Mouse (Mus musculus) effector memory CD4-positive, alpha-beta T cell, adult 5 months (primary cell): Measurements from ENCODE around the gene Prl7c1. TPM values are rescaled to one million over a fixed set of nuclear protein-coding genes. Genes with fewer than 3 reads are reported as not detected.

Experiments
- polyA plus RNA-seq: library from polyadenylated mRNA; unstranded; fragments of 100-300 nt; shearing (Covaris generic); gene quantifications from one replicate; pipeline ENCODE4 v1.2.1, GENCODE M21; 2017

Prl7c1 gene
- not detected for polyA plus RNA-seq

GRCm38 (mm10) chr13:27780704-27781103 lies at the start of gene Prl7c1:
Gene Prl7c1, minus strand, starts transcription at chr13:27780804.

DNA sequence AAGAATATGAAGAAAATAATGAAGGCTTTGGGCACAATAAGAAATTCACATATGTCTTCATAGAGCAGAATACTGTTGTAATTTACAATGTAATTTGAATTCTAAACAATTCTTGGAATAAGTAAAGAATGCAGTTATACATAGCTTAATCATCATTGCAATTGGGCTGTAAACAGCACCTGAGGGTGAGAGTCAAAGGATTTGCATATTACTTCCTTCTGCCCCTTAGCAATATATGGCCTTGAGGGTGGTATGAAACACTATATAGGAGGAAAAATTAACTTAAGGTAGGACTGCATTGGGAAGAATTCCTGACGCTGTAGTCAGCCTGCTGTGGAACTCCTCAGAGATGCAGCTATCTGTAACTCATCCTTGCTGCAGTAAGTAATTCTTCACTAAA lies 20.8 kb upstream of the Prl7c1 start, which contains the start of gene Prl2a1:
Prl2a1 (plus strand) TSS at position 301 of the 400 bp plus-strand sequence.

Other genes starting within 250 kb of the Prl7c1 start
- gene Prl8a9, start 216.2 kb downstream of the Prl7c1 start, polyA plus RNA-seq, result not detected
- 0.22 TPM for gene Prl8a1, start 198.6 kb downstream of the Prl7c1 start, polyA plus RNA-seq
- gene Prl7b1, start 170.2 kb downstream of the Prl7c1 start, polyA plus RNA-seq, result not detected
- not detected for gene Prl7a1, start 138.3 kb downstream of the Prl7c1 start, polyA plus RNA-seq
- not detected for gene Prl7a2, start 112.8 kb downstream of the Prl7c1 start, polyA plus RNA-seq
- gene Prl7d1, start 64.1 kb downstream of the Prl7c1 start, polyA plus RNA-seq, result not detected
- gene Prl2a1, start 20.9 kb upstream of the Prl7c1 start, polyA plus RNA-seq, result not detected
- gene Prl2c1, start 68.5 kb upstream of the Prl7c1 start, polyA plus RNA-seq, result not detected
- gene Prl4a1, start 235.4 kb upstream of the Prl7c1 start, polyA plus RNA-seq, result not detected